Mouse (Mus musculus): ENCODE measurements around the gene Spn.
A peak's percentile ranks its signal among the peaks of the same experiment; 100 is the strongest.

Gene Spn

DNA sequence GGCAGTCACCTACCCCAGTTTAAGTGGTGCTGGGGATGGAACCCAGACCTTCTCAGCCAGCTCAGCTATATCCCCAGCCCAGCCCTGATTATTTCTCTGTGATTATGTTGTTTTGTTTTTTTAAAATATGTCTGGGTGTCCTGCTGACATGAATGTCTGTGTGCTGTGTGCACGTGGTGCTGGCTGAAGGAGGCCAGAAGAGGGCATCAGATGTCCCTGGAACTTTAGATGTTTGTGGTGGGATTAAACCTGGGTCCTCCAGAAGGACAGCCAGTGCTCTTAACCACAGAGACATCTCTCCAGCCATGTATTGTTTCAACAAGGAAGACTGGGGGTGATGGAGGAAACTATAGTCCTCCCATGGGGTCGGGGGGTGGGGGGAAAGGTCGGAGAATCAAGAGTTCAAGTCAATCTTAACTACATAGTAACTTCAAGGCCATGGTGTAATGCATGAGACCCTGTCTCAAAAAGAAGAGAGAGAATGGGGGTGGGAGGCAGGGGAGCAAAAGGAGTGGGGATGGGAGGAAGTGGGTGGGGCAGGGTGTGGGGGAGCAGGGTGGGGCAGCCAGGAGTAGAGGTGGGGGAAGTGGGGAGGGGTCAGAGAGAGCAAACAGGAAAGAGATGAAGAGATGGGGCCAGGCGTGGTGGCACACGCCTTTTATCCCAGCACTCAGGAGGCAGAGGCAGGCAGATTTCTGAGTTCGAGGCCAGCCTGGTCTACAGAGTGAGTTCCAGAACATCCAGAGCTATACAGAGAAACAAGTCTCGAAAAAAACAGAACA is 3.2 kb upstream of the Spn start:
- DNase-seq (ENCODE audit: low spot score in 2 of 2) = no peak

DNA sequence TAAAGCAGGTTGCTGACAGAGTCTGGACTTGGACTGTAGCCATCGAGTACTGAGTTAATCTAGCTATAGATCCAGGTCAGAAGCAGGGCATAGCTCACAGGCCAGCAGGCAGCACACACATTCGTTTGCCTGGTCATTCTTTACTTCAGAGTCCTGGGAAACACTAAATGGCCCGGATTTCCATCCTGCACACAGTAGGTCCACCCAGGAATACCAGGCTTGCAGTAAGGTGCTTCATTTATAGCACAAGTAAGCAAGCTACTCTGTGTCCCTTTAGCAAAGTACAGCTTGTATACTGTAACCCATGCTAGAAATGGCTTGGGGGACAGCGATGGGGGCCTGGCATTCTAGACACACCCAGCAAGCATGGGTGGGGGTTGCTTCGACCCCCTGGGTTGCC is 1.9 kb upstream of the Spn start:
- no peak for DNase-seq (ENCODE audit: low spot score in 2 of 2)

GRCm38 (mm10) chr7:127139100-127139499 is 1.5 kb upstream of the Spn start:
- no peak for DNase-seq (ENCODE audit: low spot score in 2 of 2)

DNA sequence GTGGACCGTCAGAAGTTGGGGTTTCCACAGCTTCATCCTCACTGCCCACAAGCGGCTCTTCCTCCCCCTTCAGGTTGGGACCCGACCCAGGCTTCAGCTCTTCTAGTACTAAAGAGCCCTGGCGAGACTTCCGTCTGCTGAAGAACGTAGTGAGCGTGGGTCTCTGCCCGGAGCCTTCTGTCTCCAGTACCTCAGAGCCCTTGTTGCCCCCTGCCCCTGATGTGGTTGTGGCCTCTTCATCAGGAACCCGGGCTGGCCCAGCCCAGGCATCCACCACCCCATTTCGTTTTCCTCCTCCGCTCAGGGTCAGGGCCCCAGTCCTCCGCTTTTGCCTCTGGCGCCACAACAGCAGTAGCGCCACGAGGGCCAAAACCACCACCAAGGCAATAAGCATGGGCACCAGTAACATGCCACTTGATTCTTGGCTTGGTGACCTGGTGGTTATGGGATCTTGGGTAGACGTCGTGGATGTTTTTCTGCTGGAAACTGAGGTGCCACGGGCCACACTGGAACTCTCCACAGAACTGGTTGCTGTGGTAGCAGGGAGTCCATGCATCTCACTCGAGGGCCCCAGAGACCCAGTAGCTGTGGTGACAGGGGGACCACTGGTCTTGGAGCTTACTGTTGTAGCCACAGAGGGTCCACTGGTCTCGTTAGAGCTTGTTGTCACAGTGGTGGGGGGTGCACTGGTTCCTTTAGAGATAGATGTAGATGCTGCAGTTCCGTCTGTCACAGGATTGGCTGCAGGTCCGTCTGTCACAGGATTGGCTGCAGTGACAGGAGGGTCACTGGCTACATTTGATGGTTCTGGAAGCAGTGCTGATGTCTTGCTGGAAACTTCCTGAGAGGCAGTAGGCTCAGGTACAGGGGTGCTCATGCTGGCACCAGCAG is 1.2 kb downstream of the Spn start:
- DNase-seq (ENCODE audit: low spot score in 2 of 2) = no peak

DNA sequence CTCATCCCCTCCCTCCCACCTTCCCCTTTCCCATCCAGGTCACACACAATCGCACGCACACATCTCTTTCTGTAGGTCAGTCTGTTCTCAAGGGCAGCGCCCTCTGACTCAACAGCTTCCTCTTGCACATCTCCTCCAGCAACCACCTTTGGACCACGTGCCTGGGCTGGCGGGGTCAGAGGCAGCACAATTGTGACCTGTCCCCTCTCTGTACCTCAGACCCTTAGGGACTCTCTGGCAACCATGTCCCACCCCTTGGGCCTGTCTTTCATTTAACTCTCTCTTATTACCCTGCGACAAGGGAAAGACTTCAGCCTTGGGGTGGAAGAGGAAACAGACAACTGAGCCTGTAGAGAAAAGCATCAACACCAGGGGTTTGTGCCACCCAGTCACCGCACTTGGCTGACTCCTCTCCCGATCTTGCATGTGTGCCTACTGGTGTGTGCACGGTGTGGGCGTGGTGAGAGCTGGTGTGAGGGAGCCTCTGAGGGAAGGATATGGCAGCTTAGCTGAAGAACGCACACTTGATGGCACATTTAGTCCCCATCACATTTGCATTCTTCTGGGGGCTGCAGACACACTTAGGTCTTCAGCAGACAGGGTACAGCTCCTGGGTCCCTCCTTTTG is 2.7 kb downstream of the Spn start:
- DNase-seq (ENCODE audit: low spot score in 2 of 2) = peak; percentile 33 to 47

GRCm38 (mm10) chr7:127133125-127133524 is 4.5 kb downstream of the Spn start:
- DNase-seq (ENCODE audit: low spot score in 2 of 2) = no peak

- DNase-seq (ENCODE audit: low spot score in 2 of 2) = no peak
Observed at GRCm38 (mm10) chr7:127129638-127130037, 8.0 kb downstream of the Spn start.

DNA sequence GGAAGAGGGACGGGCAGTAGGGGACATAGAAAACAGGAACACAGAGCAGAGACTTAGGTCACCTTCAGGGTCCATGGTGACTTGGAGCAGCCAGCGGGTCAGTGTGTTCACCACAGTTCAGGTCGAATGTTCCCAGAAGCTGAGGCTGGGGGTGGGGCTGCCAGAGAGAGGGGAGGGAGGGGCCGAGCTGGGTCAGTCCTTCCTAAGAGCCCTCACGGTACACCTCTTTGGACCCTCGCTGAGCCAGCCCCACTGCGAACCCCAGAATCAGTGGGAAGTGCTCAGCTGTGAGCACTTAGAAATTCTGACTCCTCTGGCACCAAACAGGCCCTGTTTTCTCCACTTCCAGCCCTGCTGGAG is 15.7 kb downstream of the Spn start, which contains the start of gene Qprt:
Qprt (minus strand) TSS at position 316 of the 360 bp plus-strand sequence.
- no peak for DNase-seq (ENCODE audit: low spot score in 2 of 2)

DNA sequence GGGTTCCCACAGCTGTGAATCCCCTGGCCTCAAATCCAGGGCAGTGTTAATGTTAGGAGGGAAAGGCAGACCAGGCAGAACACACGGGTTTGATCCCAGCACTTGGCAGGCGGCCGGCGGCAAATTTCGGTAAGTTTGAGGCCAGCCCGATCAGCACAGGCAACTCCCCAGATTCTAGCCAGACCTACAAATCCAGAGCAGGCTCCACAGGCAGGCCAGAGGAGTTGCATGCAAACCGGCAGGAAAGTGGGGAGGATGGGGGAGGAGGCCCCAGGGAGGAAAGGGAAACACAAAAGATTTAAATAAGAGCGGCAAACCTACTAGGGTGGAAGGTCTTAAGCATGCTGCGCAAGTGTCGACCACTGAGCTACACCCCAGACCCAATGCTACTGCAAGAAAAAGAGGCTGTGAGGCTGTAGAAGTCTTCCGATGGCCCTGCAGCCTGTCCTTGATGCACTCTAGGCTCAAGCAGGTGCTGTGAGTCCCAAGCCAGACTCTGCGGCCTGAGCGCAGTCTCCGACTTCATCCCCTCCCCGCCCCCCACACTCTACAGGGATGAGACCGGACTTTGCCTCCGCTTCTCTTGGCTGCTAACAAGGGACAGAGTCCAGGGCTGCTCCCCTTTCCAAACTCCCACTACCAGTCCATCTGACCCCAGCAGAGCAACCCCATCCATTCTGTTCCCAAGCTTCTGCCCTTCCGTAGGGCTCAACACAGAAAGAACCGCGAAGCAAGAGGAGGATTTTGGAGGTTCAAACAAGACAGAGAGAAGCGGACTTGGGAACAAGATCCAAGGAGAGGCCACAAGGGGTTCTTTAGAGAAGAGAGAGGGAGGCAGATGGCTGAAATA is 16.3 kb downstream of the Spn start:
- no peak for DNase-seq (ENCODE audit: low spot score in 2 of 2)

DNA sequence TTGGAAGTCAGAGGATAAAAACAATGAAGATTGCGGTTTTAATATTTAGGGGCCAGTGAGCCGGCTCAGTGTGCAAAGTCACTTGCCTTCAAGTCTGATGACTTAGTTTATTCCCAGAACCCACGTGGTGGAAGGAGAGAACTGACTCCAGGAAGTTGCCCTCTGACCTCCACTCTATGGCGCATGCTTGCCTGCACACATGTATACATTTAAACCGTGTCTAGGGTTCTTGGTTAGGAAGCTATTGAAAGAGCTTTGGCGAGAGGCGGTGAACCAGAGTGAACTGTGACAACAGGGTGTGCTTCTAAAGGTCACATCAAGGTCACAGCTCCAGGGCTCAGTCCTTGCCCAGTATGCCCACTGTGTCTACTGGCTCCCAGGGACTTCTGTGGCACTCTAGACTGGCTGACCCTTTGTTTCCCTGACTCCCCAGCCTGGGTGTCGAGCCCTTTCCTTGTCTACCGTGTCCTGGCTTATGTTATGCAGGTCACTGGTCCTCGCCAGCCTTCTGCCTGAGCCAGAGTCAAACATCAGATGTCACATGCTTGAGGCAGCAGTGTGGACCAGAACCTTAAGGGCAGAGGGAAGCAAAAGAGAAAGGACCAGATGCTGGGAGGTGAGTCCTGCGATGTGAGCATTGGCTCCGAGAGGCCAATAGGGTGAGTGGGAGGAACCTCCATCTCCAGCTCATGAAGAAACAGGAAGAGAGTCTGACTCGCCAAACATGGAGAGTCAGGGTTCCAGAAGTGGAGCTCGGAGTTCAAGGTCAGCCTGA is 18.8 kb downstream of the Spn start:
- DNase-seq (ENCODE audit: low spot score in 2 of 2) = no peak

- DNase-seq (ENCODE audit: low spot score in 2 of 2) = no peak
Observed at GRCm38 (mm10) chr7:127117948-127118347, 19.7 kb downstream of the Spn start.

- no peak for DNase-seq (ENCODE audit: low spot score in 2 of 2)
Observed at GRCm38 (mm10) chr7:127116331-127116935, 21.2 kb downstream of the Spn start.

DNA sequence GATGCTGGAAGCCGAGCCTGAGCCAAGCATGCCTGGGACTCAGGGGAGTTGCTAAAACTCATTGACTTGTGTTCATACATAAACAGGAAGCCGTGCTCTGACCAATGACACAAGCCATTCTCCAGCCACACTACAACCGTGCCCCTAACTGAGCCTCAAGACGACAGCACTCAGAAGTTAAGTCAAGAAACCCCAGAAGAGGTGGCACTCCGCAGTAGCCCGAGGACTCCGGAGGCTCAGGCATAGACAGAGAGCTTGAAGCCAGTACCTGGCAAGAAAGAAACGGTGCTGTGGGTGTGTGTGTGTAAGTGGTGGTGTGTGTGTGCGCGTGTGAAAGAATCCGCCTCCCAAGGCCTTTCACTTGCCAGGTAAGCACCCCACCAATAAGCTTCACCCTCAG is 22.7 kb downstream of the Spn start:
- DNase-seq (ENCODE audit: low spot score in 2 of 2) = no peak

- no peak for DNase-seq (ENCODE audit: low spot score in 2 of 2)
Observed at GRCm38 (mm10) chr7:127113614-127114259, 23.9 kb downstream of the Spn start.

- no peak for DNase-seq (ENCODE audit: low spot score in 2 of 2)
Observed at GRCm38 (mm10) chr7:127112921-127113597, 24.6 kb downstream of the Spn start.

DNA sequence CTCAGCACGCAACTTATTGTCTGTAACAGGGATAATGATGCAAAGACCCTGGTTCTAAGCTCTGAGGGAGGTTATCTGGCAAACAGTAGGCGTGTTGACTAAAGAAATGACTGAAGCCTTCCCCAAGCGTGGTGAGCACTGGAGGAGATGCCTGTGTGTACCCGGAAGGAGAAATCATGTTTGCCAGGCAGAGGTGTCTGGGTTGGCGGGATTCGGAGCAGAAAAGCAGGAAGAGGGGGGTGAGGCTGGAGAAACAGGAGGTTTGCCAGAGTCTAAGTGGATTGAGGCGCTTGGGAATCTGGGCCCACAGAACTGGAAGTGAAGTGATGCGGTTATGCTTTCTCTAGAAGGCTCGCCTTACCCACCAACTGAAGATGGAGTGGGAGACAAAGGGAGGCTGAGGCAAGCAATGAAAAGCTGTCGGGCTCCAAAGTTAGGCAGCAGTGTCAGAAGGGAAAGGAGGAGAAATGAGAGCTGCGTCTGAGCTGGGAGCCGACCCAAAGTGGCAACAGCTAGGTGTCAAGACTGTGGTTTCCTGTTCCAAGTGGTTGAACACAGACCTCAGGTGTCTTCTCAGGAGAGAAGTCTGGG is 25.3 kb downstream of the Spn start:
- DNase-seq (ENCODE audit: low spot score in 2 of 2) = no peak

DNA sequence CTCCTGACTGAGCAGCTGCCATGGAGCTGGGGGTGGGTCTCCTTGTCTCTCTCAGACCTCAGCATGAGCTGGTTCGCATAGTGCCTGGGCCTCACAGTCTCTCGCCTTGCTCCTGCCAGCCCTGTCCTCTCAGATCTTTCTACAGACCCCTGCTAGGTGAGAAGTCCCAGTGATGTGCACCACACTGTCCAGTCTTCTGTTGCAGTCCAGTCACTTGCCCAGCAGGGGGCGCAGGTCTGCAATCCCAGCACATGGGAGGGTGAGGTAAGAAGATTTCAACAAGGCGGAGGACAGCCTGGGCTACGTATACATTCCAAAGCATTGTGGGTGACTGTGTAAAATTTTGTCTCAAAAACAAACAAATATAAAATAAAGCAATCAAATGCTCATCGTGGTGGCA is 26.2 kb downstream of the Spn start:
- peak; percentile 71 to 81 for DNase-seq (ENCODE audit: low spot score in 2 of 2)

DNA sequence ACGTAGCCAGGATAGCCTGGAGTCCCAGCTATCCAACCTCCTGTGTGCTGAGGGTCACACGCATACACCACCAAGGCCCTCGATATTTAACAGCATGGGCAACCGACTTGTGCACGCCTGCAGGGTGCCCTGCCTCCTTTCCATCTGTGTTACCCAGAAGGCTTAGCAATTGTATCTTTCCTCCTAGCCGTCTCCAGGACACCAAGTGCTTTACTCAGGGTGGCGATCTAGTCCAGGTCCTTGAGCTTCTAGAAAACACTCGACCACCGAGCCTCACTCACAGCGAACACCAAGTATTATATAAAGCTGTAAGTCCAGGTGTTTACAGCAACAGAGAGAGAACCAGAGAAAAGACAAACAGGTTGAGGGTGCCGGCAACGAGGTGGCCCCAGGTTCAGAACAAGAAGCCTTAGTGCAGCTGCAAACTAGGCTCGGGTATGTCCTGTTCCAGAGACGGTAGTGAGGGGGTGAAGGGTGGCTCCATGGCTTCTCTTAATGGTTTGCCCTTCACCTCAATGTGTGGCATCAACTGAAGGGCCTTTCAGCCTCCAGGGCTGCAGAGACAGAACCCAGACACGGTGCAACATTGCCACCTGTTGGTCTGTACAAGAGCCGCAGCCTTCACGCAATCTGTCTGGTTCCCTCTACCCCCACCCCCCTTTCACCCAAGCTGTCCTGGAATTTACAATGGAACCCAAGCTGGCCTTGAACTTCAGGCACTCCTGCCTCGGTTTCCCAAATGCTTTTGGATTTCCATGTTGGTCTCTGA is 27.2 kb downstream of the Spn start:
- DNase-seq (ENCODE audit: low spot score in 2 of 2) = peak; percentile 56 to 69
